Mouse (Mus musculus): ENCODE measurements at regions not wholly inside any gene's neighbourhood (a gene's known extent, or its start where the extent isn't known, plus 50 kb on each side); places are given as distances from the start of the nearest gene placed in this dataset.
A peak's percentile ranks its signal among the peaks of the same experiment; 100 is the strongest.
"Not testable (repeated sequence)": the region's sequence is repeated elsewhere in the genome, so short reads cannot be mapped to it uniquely, and the experiment has no call there.

DNA sequence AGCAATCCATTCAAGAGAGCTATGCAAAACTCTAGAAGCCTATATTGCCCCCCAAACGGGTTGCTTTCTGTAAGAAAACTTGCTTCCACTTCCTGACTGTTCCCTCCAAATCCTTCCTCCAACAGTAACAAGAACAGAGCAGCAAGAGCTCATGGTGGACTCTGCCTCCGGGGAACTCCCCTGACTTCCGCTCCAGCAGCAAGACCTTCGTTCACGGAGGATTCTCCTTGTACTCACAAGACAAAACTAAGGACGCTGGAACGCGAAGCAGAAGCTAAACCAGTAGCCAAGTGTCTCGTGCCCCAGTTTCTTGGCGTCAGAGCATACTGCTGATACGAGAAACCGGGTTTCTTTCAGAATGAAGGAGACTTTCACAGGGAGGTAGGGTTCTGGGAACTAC is 50.7 kb downstream of the H2al2a start:
- DNase-seq (ENCODE audit: extremely low spot score), result no peak

- no peak for DNase-seq (ENCODE audit: extremely low spot score)
Observed at GRCm38 (mm10) chr2:17945369-17945915, 51.3 kb downstream of the H2al2a start.

DNA sequence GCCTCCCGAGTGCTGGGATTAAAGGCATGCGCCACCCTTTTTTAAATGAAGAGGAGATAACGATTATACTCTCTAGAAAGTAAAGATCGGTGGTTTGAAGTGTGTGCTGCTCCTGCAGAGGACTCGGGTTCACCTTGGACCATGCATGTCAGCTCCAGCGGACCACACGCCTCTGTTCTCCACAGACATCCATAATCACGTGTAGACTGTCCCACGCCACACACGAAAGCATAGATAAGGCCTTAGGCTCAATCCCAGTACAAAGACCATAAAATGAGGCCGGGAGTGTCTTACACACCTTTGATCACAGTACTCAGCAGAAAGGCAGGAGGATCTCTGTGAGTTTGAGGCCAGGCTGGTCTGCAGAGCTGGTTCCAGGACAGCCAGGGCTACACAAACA is 53.3 kb downstream of the H2al2a start:
- no peak for DNase-seq (ENCODE audit: extremely low spot score)

- DNase-seq (ENCODE audit: extremely low spot score), result no peak
Observed at GRCm38 (mm10) chr2:17942528-17943387, 54.0 kb downstream of the H2al2a start.

GRCm38 (mm10) chr2:17941921-17942320 is 54.8 kb downstream of the H2al2a start:
- no peak for DNase-seq (ENCODE audit: extremely low spot score)

- DNase-seq (ENCODE audit: extremely low spot score), result not testable (repeated sequence)
Observed at GRCm38 (mm10) chr2:17939857-17940848, 56.6 kb downstream of the H2al2a start.

- DNase-seq (ENCODE audit: extremely low spot score), result no peak
Observed at GRCm38 (mm10) chr2:17939183-17939856, 57.4 kb downstream of the H2al2a start.

DNA sequence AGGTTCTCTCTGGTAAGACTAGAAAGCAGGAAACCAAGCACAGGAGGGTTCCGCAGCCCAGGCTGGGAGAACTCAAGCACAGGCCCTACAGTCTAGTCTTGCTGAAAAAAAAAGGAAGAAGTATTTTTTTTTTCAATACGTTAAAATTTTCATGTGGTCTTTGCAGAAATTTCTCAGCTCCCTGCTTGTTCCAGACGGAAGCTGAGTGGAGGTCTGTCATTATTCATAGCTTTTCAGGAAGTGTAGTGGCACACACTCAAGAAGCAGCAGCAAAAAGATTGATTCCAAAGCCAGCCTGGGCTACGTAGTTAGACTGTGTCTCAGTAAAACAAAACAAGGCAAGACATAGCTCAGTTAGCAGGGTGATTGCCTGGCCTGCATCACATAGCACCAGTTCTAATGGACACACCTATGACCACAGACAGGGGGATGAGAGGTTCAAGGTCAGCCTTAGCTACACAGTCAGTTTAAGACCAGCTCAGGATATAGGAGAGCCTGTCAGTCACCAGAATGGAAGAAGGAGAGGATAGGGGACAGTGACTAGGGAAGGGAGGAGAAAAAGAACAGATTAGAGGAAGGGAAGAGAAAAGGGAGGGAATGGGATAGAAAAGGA is 60.1 kb downstream of the H2al2a start:
- no peak for DNase-seq (ENCODE audit: extremely low spot score)

GRCm38 (mm10) chr2:17935916-17936315 is 60.8 kb downstream of the H2al2a start:
- no peak for DNase-seq (ENCODE audit: extremely low spot score)

- no peak for DNase-seq (ENCODE audit: extremely low spot score)
Observed at GRCm38 (mm10) chr2:17935466-17935865, 61.3 kb downstream of the H2al2a start.

- no peak for DNase-seq (ENCODE audit: extremely low spot score)
Observed at GRCm38 (mm10) chr2:17934610-17935009, 62.1 kb downstream of the H2al2a start.

GRCm38 (mm10) chr2:17932932-17933790 is 63.6 kb downstream of the H2al2a start:
- DNase-seq (ENCODE audit: extremely low spot score), result peak; percentile 50

DNA sequence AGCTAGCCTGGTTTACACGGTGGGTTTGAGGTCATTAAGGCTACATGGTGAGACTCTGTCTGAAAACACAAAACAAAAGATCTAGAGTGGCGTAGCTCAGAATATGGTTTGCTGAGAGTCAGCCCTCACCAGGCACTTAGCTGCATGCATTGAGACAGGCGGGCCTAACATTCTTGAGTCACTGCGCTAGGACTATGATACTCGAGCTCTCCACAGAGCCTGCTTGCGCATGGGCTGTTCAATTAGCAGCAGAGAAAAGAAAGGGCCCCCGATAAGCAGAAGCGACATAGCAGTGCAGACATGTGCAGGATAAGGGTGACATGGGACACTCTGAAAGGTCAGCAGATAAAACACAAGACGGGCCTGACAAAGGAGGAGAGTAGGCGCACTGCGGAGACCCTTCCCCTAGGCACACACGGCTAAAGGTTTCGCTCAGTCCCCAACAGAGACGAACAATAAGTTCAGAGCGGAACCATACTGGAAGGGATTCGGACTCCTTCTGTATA is 64.3 kb downstream of the H2al2a start:
- no peak for DNase-seq (ENCODE audit: extremely low spot score)

DNA sequence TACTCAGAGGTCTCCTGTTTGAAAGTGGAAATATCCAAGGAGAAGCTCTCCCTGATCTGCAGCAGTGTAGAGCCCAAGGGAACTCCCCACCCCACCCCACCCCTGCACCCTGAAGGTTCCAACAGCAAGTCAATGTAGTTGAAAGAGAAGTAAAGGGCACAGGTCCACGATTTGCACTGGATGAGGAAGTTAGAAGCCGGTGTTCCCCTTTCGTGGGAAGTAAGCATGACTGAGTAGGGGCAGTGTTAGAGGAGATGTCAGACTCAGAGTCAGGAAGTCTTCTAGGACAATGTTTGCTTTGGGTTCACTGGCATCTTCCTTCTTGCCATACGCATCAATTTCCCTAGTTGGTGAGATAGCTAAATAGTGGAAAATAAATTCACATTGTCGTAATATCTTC is 64.9 kb downstream of the H2al2a start:
- DNase-seq (ENCODE audit: extremely low spot score), result no peak

GRCm38 (mm10) chr2:17918861-17919648 is 77.7 kb downstream of the H2al2a start:
- no peak for DNase-seq (ENCODE audit: extremely low spot score)

DNA sequence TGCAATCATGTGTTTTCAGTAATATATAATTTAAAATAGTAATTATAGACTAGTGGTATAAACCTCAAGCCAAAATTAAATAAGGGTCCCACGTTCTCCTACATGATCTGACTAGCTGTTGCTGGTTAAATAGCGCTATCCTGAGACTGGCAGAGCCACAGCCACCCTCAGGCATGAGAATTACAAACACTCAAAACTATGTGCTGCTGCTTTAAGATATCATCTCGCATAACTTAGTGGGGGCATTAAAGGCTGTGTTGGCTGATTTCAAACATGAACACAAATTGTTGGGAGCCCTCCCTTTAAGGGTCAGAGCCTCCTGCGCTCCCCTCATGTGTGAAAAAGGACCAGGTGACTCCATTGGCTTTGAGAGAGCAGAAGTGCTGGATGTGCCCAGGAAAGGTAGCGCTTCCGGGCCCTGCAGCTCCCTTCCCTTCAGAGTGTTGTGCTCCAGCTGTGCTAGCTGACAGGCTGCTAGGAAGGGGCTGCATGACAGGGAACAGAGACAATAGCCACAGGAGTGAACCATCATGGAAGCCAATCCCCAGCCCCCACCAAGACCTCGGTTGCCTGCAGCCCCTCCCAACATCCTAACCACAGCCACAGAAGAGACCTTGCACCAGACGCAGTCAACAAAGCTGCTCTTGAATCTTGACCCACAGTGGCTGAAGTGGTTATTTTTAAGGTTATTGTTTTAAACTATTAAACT is 79.4 kb downstream of the H2al2a start:
- DNase-seq (ENCODE audit: extremely low spot score), result no peak

DNA sequence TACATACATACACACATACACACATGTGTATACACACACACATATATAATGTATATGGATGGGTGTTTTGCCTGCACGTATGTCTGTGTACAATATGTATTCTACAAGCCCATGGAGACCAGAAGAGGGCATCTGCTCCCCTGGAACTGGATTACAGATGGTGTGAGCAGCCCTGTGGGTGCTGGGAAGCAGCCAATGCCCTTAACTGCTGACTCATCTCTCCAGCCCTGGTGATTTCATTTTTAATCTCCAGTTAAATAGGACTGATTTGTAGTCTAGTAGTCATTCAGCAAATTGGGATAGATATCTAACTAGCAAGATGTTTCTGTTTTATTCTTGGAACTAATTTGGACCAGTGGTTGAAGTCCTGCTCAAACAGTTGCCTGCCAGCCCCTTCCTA is 94.1 kb downstream of the H2al2a start:
- DNase-seq (ENCODE audit: extremely low spot score), result no peak

DNA sequence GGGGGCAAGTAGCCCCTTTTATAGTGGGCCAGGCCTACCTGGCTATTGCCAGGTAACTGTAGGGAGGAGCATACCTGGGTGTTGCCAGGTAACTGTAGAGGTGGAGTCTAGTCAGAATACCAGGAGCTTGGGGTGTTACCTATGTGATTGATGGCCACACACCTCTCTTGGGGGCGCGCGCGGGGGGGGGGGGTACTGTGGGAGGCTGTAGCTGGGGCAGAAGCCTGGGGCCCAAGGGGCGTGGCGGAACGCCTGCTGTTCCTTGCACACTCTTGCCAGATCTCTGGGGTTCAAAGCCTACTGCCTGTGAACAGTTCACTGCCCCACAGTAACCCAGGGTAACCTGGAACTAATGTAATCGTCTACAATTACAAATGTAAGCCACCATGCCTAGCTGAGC is 96.6 kb downstream of the H2al2a start:
- no peak for DNase-seq (ENCODE audit: extremely low spot score)

GRCm38 (mm10) chr2:17898780-17899179 is 98.0 kb downstream of the H2al2a start:
- DNase-seq (ENCODE audit: extremely low spot score), result no peak

Measured in embryo, embryonic 9.5 days (tissue).